Comparison of ENCODE assay signal across 8 mouse cellular contexts in genomic region chr5:115907037-115908009, GRCm38 (mm10).
DNase-seq lines count a peak whose midpoint lies in the region; ATAC-seq lines count a peak whose summit lies in the region.

No protein-coding gene starts in this region.

- intact Hi-C loops in left cerebral cortex, postnatal 14 days (cut with DNase I), result loop anchor here (5.0 to 10.0 kb wide), 2 partner anchors 115 to 253 kb away; no protein-coding TSS in a partner anchor

- no peaks in the 10 kb centered on the region for H3K36me3 ChIP-seq in forebrain, embryonic 15.5 days
- no peaks in the 10 kb centered on the region for H3K36me3 ChIP-seq in hindbrain, embryonic 13.5 days
- H3K36me3 ChIP-seq in stomach, embryonic 16.5 days (ENCODE audit: control insufficient read depth, insufficient read depth, low read length), result no peaks in the 10 kb centered on the region

- H3K4me2 ChIP-seq in forebrain, embryonic 15.5 days (replicated peaks), result peak overlapping the region; percentile 67
- peak overlapping the region; percentile 69 for H3K4me2 ChIP-seq in hindbrain, embryonic 13.5 days
- H3K4me2 ChIP-seq in stomach, embryonic 16.5 days (ENCODE audit: low read depth, low read length), result peak overlapping the region; percentile 71

- H3K9me3 ChIP-seq in forebrain, embryonic 15.5 days, result no peaks in the 10 kb centered on the region
- H3K9me3 ChIP-seq in hindbrain, embryonic 13.5 days, result no peaks in the 10 kb centered on the region
- H3K9me3 ChIP-seq in stomach, embryonic 16.5 days (replicated peaks; ENCODE audit: control insufficient read depth, low read length), result no peaks in the 10 kb centered on the region

- H3K27me3 ChIP-seq in forebrain, embryonic 15.5 days, result no peaks in the 10 kb centered on the region
- no peaks in the 10 kb centered on the region for H3K27me3 ChIP-seq in hindbrain, embryonic 13.5 days
- H3K27me3 ChIP-seq in stomach, embryonic 16.5 days (ENCODE audit: control insufficient read depth, insufficient read depth, low read length), result no peaks in the 10 kb centered on the region

- H3K4me3 ChIP-seq in forebrain, embryonic 15.5 days, result peak overlapping the region; percentile 37
- H3K4me3 ChIP-seq in hindbrain, embryonic 13.5 days, result peak overlapping the region; percentile 44
- peak overlapping the region; percentile 35 for H3K4me3 ChIP-seq in stomach, embryonic 16.5 days (replicated peaks; ENCODE audit: low read length)

- peak; percentile 75 for ATAC-seq in forebrain, embryonic 15.5 days (replicated peaks)
- ATAC-seq in hindbrain, embryonic 13.5 days (ENCODE audit: low FRiP score), result peak; percentile 79
- ATAC-seq in stomach, embryonic 16.5 days (ENCODE audit: insufficient read depth, low FRiP score), result peak; percentile 52
- no peak for ATAC-seq in inflammation-experienced regulatory T-cells, adult 6 months

- peaks cover 28% of the 10 kb centered on the region for H3K4me1 ChIP-seq in forebrain, embryonic 15.5 days
- H3K4me1 ChIP-seq in hindbrain, embryonic 13.5 days (replicated peaks), result peaks cover 42% of the 10 kb centered on the region
- H3K4me1 ChIP-seq in stomach, embryonic 16.5 days (ENCODE audit: control insufficient read depth, insufficient read depth, low read length), result peaks cover 17% of the 10 kb centered on the region

- peak overlapping the region; percentile 36 for H3K9ac ChIP-seq in forebrain, embryonic 15.5 days (replicated peaks)
- peak overlapping the region; percentile 68 for H3K9ac ChIP-seq in hindbrain, embryonic 13.5 days
- H3K9ac ChIP-seq in stomach, embryonic 16.5 days (ENCODE audit: low read length), result peak overlapping the region; percentile 49

- DNase-seq in Muller cell, postnatal 12 days (ENCODE audit: inconsistent ontology term), result peak; percentile 71
- DNase-seq in cerebellum, adult 11-12 months, result peak; percentile 83
- DNase-seq in left cerebral cortex, postnatal 14 days (ENCODE audit: low spot score in 2 of 2), result peak; percentile 69 to 79
- DNase-seq in mesoderm, embryonic 11.5 days (ENCODE audit: low read depth, low spot score), result peak; percentile 54

- 0 out of 2 replicates have a peak overlapping the region, but pooled peaks have one; percentile 25 for H3K27ac ChIP-seq in forebrain, embryonic 15.5 days (replicated peaks)
- H3K27ac ChIP-seq in hindbrain, embryonic 13.5 days, result peak overlapping the region; percentile 75
- H3K27ac ChIP-seq in stomach, embryonic 16.5 days (ENCODE audit: low read length), result no peak overlapping the region

- 8% methylated on average over 38 of the region's 38 CpGs for WGBS in forebrain, embryonic 15.5 days
- WGBS in hindbrain, embryonic 13.5 days, result 4% methylated on average over 38 of the region's 38 CpGs
- WGBS in stomach, embryonic 16.5 days, result 11% methylated on average over 38 of the region's 38 CpGs
